Mouse (Mus musculus) 3T3-L1 (cell line): ENCODE data around the gene Eif2b2.
A peak's percentile ranks its signal among the peaks of the same experiment; 100 is the strongest.

Experiments used
- DNase-seq: peaks from one replicate; pipeline ENCODE4 v3.0.0-alpha.2; 2015; ENCODE audit warnings: low read depth, low spot score

The Eif2b2 gene

DNA sequence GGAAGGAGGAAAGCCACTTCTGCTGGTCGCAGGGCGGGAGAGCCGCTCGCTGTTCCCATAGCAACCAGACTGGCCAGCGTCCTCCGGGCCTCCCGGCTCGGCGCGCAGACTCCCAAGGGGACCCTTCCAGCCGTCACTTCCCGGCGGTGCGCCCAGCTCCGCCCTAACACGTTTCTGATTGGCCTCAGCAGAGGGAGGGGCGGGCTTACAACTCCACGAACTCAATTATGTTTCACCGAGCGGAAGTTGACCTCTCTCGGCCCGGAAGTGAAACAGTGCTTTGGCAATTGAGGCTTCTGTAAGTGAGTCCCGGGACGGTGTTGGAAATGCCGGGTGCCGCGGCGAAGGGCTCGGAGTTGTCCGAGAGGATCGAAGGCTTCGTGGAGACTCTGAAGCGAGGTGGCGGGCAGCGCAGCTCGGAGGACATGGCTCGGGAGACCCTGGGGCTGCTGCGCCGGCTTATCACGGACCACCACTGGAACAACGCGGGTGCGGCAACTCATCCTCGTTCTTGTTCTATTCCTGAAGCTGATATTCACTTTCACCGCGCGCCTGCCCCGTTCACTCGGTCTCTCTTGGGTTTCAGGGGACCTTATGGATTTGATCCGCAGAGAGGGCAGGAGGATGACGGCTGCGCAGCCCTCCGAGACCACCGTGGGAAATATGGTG lies at the start of gene Eif2b2:
Gene Eif2b2, plus strand, starts transcription at position 246 of the 669 bp plus-strand sequence.
- peak; percentile 98 for DNase-seq

DNA sequence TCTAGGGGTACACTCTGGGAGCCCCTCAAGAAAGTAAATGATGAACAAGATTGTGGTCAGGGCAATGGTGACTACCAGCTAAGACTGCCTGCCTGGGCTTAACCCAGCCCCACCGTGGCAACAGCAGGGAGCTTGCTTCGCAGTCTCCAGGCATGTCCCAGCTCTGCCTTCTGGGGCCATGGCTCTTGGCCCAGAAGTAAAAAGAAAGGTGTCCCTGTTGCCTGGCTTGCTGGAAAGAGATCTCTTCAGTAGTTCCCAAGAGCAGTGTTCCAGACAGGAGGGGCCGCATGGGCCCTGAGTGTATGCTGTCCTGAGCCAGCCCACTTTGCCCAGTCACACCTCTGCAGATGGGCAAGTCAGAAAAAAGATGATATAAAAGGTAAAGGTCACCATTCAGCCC lies 49.4 kb upstream of the Eif2b2 start:
- DNase-seq = no peak

GRCm38 (mm10) chr12:85170284-85170947 lies 48.9 kb upstream of the Eif2b2 start:
- peak; percentile 17 for DNase-seq

GRCm38 (mm10) chr12:85170948-85171307 lies 48.4 kb upstream of the Eif2b2 start:
- DNase-seq = no peak

DNA sequence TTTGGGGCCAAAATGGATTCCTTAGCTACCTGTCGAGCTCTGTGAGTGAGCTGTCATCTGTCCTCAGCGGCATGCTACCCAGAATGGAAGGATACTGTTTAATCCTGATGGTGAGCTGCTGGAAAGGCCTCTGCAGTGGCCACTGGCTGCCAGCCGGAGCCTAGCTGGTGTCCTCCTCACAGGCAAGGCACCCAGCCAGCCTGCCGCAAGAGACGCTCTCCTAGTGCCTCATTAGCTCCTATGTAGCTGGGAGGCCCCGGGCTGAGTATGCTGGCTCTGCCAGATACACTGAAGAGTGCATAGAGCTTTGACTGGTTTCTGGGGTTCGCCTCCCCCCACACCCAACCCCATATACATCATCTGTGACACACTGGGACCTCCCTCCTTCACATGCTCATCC lies 45.3 kb upstream of the Eif2b2 start:
- no peak for DNase-seq

- DNase-seq = no peak
Measured at GRCm38 (mm10) chr12:85175087-85175675, 44.1 kb upstream of the Eif2b2 start.

DNA sequence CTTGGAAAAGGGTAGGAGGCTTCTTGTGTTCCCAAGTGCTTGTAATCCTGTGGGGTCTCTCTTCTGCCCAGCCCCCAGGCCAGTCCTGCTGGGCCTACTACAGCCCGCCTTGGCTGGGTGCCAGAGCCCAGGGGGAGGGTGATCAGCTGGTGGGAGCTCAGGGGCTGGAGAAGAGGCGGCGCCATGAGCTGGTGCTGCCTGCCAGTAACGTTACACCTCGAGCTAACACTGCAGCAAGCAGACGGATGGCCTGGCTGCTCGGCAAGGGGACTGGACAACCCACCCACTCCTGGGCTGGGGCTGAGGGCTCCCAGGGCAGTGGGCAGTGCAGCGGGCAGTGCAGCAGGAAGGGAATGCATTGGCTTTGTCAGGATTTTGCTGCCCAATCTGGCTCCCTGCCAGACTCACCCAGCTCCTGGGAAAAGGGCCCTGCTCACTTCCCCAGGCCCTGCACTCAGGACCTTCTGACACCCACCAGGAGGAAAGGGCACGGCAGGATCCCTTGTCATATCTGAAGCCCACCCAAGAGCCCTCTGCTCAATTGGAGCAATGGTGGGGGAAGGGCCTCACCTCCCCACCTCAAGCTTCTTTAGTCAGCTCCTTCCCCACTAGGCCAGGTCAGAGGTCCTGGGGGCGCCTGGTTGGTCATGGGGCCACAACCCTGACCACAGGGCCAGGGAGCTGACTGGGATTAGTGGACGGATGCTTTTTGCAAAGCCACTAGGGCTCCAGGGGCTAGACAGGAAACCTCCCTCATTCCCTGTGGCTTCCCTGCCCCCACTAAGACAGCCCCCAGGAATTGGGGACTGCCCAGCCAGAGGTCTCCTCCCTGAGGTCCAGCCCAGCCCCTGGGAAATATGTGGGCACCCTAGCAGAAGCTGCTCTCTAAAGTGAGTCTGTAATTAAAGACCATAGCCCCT lies 43.1 kb upstream of the Eif2b2 start:
- no peak for DNase-seq

DNA sequence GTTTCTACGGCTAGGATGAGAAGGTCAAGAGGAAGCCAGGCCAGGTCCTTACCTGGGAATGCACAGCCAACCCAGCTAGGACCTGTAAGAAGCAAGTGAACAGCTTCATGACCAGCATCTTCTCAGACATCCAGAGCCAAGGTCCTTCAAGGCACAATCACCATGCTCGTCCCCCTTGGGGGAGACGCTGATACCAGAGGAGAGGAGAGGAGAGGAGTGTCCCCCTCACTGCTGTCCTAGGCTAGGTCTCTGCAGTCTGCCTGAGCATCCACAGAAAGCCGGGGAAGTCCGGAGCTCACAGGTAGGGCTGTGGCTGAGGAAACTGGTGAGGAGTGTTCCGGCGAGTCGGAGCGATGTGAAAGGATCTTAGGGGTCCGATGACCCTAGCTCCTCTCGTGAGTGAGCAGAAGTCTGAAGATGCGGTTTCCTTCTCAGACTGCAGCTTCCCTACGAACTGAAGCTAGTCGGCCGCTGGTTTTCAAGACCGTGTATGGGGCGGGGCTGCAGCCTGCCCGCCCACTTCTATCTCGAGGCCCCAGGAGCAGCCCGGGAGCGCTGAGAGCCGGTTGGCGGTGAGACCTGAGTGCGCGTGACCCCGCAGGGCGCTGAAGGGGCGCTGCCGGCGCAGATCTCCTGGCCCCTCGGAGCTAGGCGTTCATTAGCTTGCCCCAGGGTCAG lies 42.3 kb upstream of the Eif2b2 start:
- DNase-seq = no peak

DNA sequence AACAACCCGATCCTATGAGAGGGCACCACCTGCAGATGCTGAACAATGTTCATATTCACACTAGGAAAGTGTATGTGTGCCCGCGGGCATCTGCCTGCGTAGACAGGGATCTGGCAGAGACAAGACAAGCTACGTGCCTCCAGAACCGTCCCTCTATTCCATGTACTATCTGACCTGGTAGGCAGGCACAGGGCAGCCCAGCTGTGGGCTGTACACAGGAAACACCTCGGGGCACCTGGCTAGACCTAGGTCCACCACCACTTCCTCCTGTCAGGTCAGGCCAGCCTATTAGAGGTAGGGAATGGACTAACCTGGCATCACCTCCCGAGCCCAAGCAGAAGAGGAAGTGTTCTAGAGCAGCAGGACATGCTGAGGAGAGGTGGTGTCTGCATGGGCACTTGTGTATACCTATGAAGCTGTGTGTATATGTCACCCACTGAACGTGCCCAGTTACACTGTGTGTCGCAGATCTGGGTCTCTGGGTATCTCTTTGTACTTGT lies 41.5 kb upstream of the Eif2b2 start, which contains the start of gene Pgf:
Gene Pgf, minus strand, starts transcription at position 51 of the 500 bp plus-strand sequence.
- no peak for DNase-seq

GRCm38 (mm10) chr12:85178294-85178693 lies 41.0 kb upstream of the Eif2b2 start:
- no peak for DNase-seq

GRCm38 (mm10) chr12:85181475-85182344 lies 37.6 kb upstream of the Eif2b2 start:
- no peak for DNase-seq

- no peak for DNase-seq
Measured at GRCm38 (mm10) chr12:85182345-85182643, 37.0 kb upstream of the Eif2b2 start.

- no peak for DNase-seq
Measured at GRCm38 (mm10) chr12:85182898-85183297, 36.4 kb upstream of the Eif2b2 start.

GRCm38 (mm10) chr12:85184118-85184517 lies 35.2 kb upstream of the Eif2b2 start:
- DNase-seq = no peak

GRCm38 (mm10) chr12:85185810-85186209 lies 33.5 kb upstream of the Eif2b2 start:
- DNase-seq = peak; percentile 80

GRCm38 (mm10) chr12:85186361-85186760 lies 32.9 kb upstream of the Eif2b2 start:
- peak; percentile 73 for DNase-seq

GRCm38 (mm10) chr12:85190290-85190689 lies 29.0 kb upstream of the Eif2b2 start:
- DNase-seq = no peak

- peak; percentile 64 for DNase-seq
Measured at GRCm38 (mm10) chr12:85192461-85193108, 26.7 kb upstream of the Eif2b2 start.

DNA sequence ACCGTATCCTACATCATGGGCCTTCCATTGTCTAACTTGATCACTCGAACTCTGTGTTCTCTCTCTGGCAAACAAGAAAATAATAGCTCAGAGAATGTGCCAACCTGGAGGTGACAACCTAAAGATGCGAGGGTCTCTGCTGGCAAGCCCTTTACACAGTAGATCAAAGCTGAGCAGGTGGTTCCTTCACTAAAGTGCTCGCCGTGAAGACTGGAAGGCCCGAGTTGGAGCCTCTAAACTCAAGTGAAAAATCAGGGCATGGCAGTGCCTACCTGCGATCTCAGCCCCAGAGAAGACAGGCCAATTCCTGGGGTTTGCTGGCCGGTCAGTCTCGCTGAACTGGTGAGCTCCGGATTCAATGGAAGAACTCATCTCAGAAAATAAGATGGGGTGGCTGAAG lies 26.1 kb upstream of the Eif2b2 start:
- no peak for DNase-seq
